Mouse (Mus musculus): ENCODE measurements around the gene Rapgef2. TPM values are rescaled to one million over a fixed set of nuclear protein-coding genes. Genes with fewer than 3 reads are reported as not detected.
"Not testable (repeated sequence)": the region's sequence is repeated elsewhere in the genome, so short reads cannot be mapped to it uniquely, and the experiment has no call there.

The Rapgef2 gene
- polyA plus RNA-seq, 1 experiment: 8.7 TPM

- TF ChIP-seq POLR2A (IDR thresholded peaks at IDR 0.05; ENCODE audit: control insufficient read depth, extremely low read depth, insufficient read depth, low read length, poor library complexity) (no peak), CTCF (IDR thresholded peaks at IDR 0.05; ENCODE audit: borderline replicate concordance, control insufficient read depth, extremely low read depth, insufficient read depth, low read length, poor library complexity) (no peak)
- DNase-seq: no peak
- Histone ChIP-seq H3K4me3 (ENCODE audit: control insufficient read depth, insufficient read depth, low read length) (no peak overlapping the region), H3K27me3 (ENCODE audit: control insufficient read depth, insufficient read depth, low read length) (no peaks in the 10 kb centered on the region), H3K27ac (ENCODE audit: control insufficient read depth, insufficient read depth, low read length) (no peak overlapping the region), H3K36me3 (ENCODE audit: control insufficient read depth, insufficient read depth, low read length) (no peaks in the 10 kb centered on the region), H3K4me1 (replicated peaks; ENCODE audit: control insufficient read depth, insufficient read depth, low read length) (peaks cover 15% of the 10 kb centered on the region)
- 88% methylated on average over 6 of the region's 6 CpGs for WGBS
Measured at GRCm38 (mm10) chr3:79174168-79174567, 112.1 kb downstream of the Rapgef2 start.

GRCm38 (mm10) chr3:79173291-79173690, 113.0 kb downstream of the Rapgef2 start:
- H3K27me3 ChIP-seq (ENCODE audit: control insufficient read depth, insufficient read depth, low read length): no peaks in the 10 kb centered on the region
- H3K27ac ChIP-seq (ENCODE audit: control insufficient read depth, insufficient read depth, low read length): no peak overlapping the region
- TF ChIP-seq CTCF (IDR thresholded peaks at IDR 0.05; ENCODE audit: borderline replicate concordance, control insufficient read depth, extremely low read depth, insufficient read depth, low read length, poor library complexity): no peak
- no peak for TF ChIP-seq POLR2A (IDR thresholded peaks at IDR 0.05; ENCODE audit: control insufficient read depth, extremely low read depth, insufficient read depth, low read length, poor library complexity)
- H3K4me3 ChIP-seq (ENCODE audit: control insufficient read depth, insufficient read depth, low read length): no peak overlapping the region
- peaks cover 11% of the 10 kb centered on the region for H3K4me1 ChIP-seq (replicated peaks; ENCODE audit: control insufficient read depth, insufficient read depth, low read length)
- no peak for DNase-seq
- no peaks in the 10 kb centered on the region for H3K36me3 ChIP-seq (ENCODE audit: control insufficient read depth, insufficient read depth, low read length)
- 78% methylated on average over 5 of the region's 5 CpGs for WGBS

GRCm38 (mm10) chr3:79171146-79171545, 115.2 kb downstream of the Rapgef2 start:
- 96% methylated on average over 8 of the region's 8 CpGs for WGBS

GRCm38 (mm10) chr3:79168168-79168827, 118.0 kb downstream of the Rapgef2 start:
- Histone ChIP-seq H3K4me3 (ENCODE audit: control insufficient read depth, insufficient read depth, low read length) (no peak overlapping the region), H3K27me3 (ENCODE audit: control insufficient read depth, insufficient read depth, low read length) (no peaks in the 10 kb centered on the region), H3K36me3 (ENCODE audit: control insufficient read depth, insufficient read depth, low read length) (no peaks in the 10 kb centered on the region), H3K27ac (ENCODE audit: control insufficient read depth, insufficient read depth, low read length) (no peak overlapping the region), H3K4me1 (replicated peaks; ENCODE audit: control insufficient read depth, insufficient read depth, low read length) (0 out of 2 replicates have a peak, but pooled peaks cover 2% of the 10 kb centered on the region)
- TF ChIP-seq CTCF (IDR thresholded peaks at IDR 0.05; ENCODE audit: borderline replicate concordance, control insufficient read depth, extremely low read depth, insufficient read depth, low read length, poor library complexity): no peak
- no peak for TF ChIP-seq POLR2A (IDR thresholded peaks at IDR 0.05; ENCODE audit: control insufficient read depth, extremely low read depth, insufficient read depth, low read length, poor library complexity)
- no peak for DNase-seq
- WGBS: 82% methylated on average over 2 of the region's 2 CpGs

More at GRCm38 (mm10) chr3:79171146-79171545, 115.2 kb downstream of the Rapgef2 start:
- DNase-seq; H3K36me3 ChIP-seq (ENCODE audit: control insufficient read depth, insufficient read depth, low read length); H3K27ac ChIP-seq (ENCODE audit: control insufficient read depth, insufficient read depth, low read length); H3K4me3 ChIP-seq (ENCODE audit: control insufficient read depth, insufficient read depth, low read length); H3K4me1 ChIP-seq (replicated peaks; ENCODE audit: control insufficient read depth, insufficient read depth, low read length); H3K27me3 ChIP-seq (ENCODE audit: control insufficient read depth, insufficient read depth, low read length): not testable (repeated sequence)

- Histone ChIP-seq H3K27ac (ENCODE audit: control insufficient read depth, insufficient read depth, low read length) (no peak overlapping the region), H3K4me3 (ENCODE audit: control insufficient read depth, insufficient read depth, low read length) (no peak overlapping the region), H3K36me3 (ENCODE audit: control insufficient read depth, insufficient read depth, low read length) (no peaks in the 10 kb centered on the region), H3K4me1 (replicated peaks; ENCODE audit: control insufficient read depth, insufficient read depth, low read length) (no peaks in the 10 kb centered on the region), H3K27me3 (ENCODE audit: control insufficient read depth, insufficient read depth, low read length) (no peaks in the 10 kb centered on the region)
- WGBS: 92% methylated on average over 2 of the region's 2 CpGs
- TF ChIP-seq POLR2A (IDR thresholded peaks at IDR 0.05; ENCODE audit: control insufficient read depth, extremely low read depth, insufficient read depth, low read length, poor library complexity) (no peak), CTCF (IDR thresholded peaks at IDR 0.05; ENCODE audit: borderline replicate concordance, control insufficient read depth, extremely low read depth, insufficient read depth, low read length, poor library complexity) (no peak)
- DNase-seq: no peak
Measured at GRCm38 (mm10) chr3:79167586-79167985, 118.7 kb downstream of the Rapgef2 start.

GRCm38 (mm10) chr3:79161834-79162401, 124.4 kb downstream of the Rapgef2 start:
- Histone ChIP-seq H3K27ac (ENCODE audit: control insufficient read depth, insufficient read depth, low read length) (no peak overlapping the region), H3K4me3 (ENCODE audit: control insufficient read depth, insufficient read depth, low read length) (no peak overlapping the region), H3K4me1 (replicated peaks; ENCODE audit: control insufficient read depth, insufficient read depth, low read length) (peaks cover 3% of the 10 kb centered on the region; the same call in 1 of the 2 replicates), H3K27me3 (ENCODE audit: control insufficient read depth, insufficient read depth, low read length) (no peaks in the 10 kb centered on the region), H3K36me3 (ENCODE audit: control insufficient read depth, insufficient read depth, low read length) (no peaks in the 10 kb centered on the region)
- TF ChIP-seq CTCF (IDR thresholded peaks at IDR 0.05; ENCODE audit: borderline replicate concordance, control insufficient read depth, extremely low read depth, insufficient read depth, low read length, poor library complexity) (no peak), POLR2A (IDR thresholded peaks at IDR 0.05; ENCODE audit: control insufficient read depth, extremely low read depth, insufficient read depth, low read length, poor library complexity) (no peak)
- 50% methylated on average over 6 of the region's 6 CpGs for WGBS
- no peak for DNase-seq

All from thymus, adult 2 months (tissue).